Mouse (Mus musculus): ENCODE results near the gene Cmpk1.

GRCm38 (mm10) chr4:114932747-114933146, 54.3 kb downstream of the Cmpk1 start:
- TF ChIP-seq CTCF (IDR thresholded peaks at IDR 0.05; ENCODE audit: low read depth, low read length): no peak
- no peak for TF ChIP-seq POLR2A (IDR thresholded peaks at IDR 0.05; ENCODE audit: borderline replicate concordance, low read depth, low read length)

Data from bone marrow macrophage, adult 2 months (primary cell).